Mouse (Mus musculus): ENCODE measurements at regions not wholly inside any gene's neighbourhood (a gene's known extent, or its start where the extent isn't known, plus 50 kb on each side); places are given as distances from the start of the nearest gene placed in this dataset.
A peak's percentile ranks its signal among the peaks of the same experiment; 100 is the strongest.
"Not testable (repeated sequence)": the region's sequence is repeated elsewhere in the genome, so short reads cannot be mapped to it uniquely, and the experiment has no call there.

DNA sequence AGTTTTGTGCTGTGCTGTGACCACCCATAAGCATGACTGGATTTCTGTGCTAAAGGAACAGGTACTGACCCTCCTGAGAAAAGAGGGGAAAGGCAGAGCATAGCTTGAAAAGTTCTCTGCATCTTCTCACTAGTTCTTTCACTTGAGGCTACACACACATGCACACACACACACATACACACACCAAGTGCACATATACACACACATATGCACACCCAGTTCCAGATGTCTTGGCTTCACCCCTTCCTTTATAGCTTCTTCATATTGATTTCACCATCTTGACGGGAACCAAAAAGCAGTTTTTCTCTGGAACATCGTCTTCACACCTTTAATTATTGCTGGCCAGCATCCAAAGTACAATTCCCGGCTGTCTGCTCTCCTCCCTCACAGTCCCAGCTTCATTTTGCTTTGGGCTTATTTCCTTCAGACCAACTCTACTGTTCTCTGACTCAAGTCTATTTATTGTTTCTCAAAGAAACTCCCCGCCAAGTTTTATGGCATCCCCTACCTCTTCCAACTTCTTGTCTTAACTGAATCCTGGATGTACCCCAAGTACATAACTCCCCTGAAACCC, 160.2 kb upstream of the Ptgfr start:
- DNase-seq (ENCODE audit: extremely low spot score in 1 of 2, low spot score in 2 of 2), result peak; percentile 18 to 34
- intact Hi-C loops (cut with DNase I), result no loop called here
- no peak overlapping the region for H3K27ac ChIP-seq
- H3K4me3 ChIP-seq, result no peak overlapping the region
- no peak for TF ChIP-seq CTCF (IDR thresholded peaks at IDR 0.05)

DNA sequence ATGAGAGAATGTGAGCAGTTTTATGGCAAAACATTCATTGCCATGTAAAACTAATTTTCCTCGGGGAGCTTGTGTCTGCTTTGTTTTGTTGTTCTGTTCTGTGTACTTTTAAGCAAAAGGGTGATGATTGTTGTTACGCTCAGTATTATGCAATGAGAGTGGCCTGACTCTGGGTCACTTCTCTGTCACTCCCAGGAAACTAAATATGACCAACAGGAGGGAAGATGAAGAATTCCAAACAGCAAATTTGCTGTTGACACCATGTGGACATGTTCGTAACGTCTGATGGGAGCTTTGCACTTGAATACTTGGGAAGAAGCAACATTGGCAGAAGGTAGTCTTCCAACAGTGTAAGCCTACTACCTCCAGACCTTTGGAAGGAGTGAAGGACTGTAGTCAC, 159.7 kb upstream of the Ptgfr start:
- intact Hi-C loops (cut with DNase I), result no loop called here
- DNase-seq (ENCODE audit: extremely low spot score in 1 of 2, low spot score in 2 of 2), result no peak
- Histone ChIP-seq H3K4me3 (no peak overlapping the region), H3K27ac (no peak overlapping the region)
- no peak for TF ChIP-seq CTCF (IDR thresholded peaks at IDR 0.05)

DNA sequence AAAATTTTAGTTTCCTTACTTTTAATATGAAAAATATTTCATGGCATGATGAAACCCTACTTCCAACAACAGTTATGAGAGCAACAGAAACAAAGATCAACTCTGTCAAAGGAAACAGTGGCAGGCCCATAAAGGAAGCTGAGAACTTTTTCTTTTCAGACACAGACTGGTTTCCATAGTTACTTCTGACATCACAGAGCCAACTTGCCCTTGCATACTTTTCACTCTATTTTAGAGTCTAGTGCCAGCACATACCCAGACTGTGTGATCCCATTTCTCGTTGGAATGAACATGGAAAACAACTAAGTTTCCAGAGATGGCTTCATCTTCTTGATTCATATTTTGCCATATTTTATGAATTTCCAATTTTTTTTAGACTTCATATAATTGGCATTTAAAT, 150.8 kb upstream of the Ptgfr start:
- intact Hi-C loops (cut with DNase I), result no loop called here
- TF ChIP-seq CTCF (IDR thresholded peaks at IDR 0.05), result no peak
- DNase-seq (ENCODE audit: extremely low spot score in 1 of 2, low spot score in 2 of 2), result no peak
- Histone ChIP-seq H3K4me3 (no peak overlapping the region), H3K27ac (no peak overlapping the region)

DNA sequence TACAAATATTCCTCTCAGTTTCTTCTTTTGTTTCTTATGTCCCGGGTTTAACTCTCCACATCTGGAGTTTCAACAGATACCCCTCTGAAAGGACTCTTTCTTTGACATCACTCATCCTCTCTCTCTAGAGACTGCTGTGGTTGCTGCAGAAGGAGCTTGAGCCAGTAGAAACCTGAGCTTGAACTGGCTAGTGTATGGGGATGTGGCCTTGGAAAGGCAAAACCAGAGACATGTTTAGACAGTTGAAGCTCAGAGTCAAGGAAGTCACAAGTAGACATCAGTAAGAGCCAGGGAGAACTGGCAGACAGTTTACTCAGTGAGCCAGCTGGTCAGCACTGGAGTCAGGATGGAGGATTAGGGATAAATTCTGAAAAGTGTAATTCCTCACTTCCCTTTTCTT, 140.7 kb upstream of the Ptgfr start:
- Histone ChIP-seq H3K27ac (no peak overlapping the region), H3K4me3 (no peak overlapping the region)
- intact Hi-C loops (cut with DNase I), result no loop called here
- TF ChIP-seq CTCF (IDR thresholded peaks at IDR 0.05), result no peak
- no peak for DNase-seq (ENCODE audit: extremely low spot score in 1 of 2, low spot score in 2 of 2)

DNA sequence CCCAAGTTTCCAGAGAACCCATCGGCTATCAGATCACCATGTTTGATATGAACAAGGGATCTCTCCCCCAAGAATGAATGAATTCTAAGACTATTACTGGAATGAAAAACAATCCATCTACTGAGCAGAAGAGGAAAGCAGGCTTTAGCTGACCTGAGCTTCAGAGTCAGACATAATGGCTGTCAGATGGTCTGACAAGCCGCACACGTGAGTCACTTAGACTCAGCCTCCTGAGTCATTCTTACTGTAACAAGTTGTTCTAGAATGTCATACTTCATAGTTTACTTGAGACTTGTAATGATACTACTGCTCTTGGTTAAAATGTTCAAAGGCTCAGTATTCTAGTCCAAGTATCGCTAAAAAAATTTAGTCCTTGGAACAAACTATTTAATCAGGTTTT, 140.2 kb upstream of the Ptgfr start:
- Histone ChIP-seq H3K27ac (no peak overlapping the region), H3K4me3 (no peak overlapping the region)
- DNase-seq (ENCODE audit: extremely low spot score in 1 of 2, low spot score in 2 of 2), result no peak
- no peak for TF ChIP-seq CTCF (IDR thresholded peaks at IDR 0.05)
- intact Hi-C loops (cut with DNase I), result no loop called here

DNA sequence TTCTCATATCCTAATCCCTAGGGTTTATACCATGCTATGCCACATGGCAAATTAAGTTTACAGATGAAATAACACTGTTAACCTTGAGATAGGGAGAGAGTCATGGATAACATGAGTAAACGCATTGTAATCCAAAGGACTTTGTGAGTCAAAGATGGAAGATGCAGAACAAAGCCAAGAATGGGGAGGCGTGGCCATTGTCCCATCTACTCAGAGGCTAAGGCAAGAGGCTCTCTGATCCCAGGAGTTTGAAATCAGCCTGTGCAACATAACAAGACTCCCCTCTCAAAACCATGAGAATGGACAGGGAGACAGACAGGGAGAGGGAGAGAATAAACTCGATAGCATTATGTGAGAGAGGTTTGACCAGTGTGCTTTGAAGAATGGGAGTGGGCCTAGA, 112.4 kb upstream of the Ptgfr start:
- intact Hi-C loops (cut with DNase I), result no loop called here
- Histone ChIP-seq H3K4me3 (no peak overlapping the region), H3K27ac (no peak overlapping the region)
- DNase-seq (ENCODE audit: extremely low spot score in 1 of 2, low spot score in 2 of 2), result no peak
- TF ChIP-seq CTCF (IDR thresholded peaks at IDR 0.05), result no peak

DNA sequence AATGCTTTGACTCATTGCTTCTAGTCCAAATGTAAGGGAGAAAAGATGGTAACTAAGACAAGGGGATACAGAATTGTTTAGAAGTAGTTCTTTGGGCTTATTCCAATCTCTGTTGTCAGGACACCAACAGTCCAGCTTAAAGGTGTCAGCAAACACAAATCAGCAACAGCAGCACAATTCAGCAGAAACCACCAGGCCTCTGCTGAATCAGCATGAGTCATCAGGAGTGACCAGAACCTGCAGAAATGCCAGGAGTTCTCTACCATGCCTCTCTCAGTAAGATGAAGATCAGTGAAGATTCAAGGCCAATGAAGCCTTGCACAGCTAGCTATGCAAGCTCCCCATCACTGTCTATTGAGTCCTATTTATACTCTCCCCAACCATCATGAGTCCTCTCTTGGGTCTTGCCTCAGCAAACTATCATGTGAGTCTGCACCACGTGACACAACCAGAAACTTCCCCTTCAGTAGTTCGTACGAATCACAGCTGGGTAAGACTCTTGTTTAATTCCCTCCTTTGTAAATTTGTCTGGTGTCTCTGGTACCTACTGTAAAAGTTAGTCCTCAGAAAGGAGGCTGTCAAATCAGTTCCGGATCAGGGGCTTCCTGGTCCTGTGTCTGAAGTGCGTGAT, 110.7 kb upstream of the Ptgfr start:
- DNase-seq (ENCODE audit: extremely low spot score in 1 of 2, low spot score in 2 of 2), result no peak
- TF ChIP-seq CTCF (IDR thresholded peaks at IDR 0.05), result no peak
- intact Hi-C loops (cut with DNase I), result no loop called here
- Histone ChIP-seq H3K4me3 (no peak overlapping the region), H3K27ac (no peak overlapping the region)

DNA sequence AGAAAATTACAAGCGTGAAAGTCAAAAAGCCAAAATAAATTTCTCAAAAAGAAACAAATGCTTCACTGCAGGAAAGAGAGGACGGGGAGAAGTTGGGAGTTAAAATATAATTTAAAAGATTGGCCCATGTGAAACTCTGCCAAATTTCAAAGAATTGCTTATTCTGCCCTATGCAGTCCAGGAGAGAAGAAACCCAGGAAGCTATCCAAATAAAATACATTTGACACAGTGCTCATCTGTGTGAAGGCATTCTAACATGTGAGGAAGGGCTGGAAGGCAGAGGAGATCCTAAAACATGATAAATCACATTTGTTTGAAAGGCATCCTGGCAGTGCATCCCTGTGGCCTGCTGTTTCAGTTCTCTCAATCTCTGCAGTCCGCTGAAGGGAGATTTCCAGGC, 108.5 kb upstream of the Ptgfr start:
- intact Hi-C loops (cut with DNase I), result no loop called here
- no peak for DNase-seq (ENCODE audit: extremely low spot score in 1 of 2, low spot score in 2 of 2)
- no peak overlapping the region for H3K4me3 ChIP-seq
- H3K27ac ChIP-seq, result no peak overlapping the region
- no peak for TF ChIP-seq CTCF (IDR thresholded peaks at IDR 0.05)

DNA sequence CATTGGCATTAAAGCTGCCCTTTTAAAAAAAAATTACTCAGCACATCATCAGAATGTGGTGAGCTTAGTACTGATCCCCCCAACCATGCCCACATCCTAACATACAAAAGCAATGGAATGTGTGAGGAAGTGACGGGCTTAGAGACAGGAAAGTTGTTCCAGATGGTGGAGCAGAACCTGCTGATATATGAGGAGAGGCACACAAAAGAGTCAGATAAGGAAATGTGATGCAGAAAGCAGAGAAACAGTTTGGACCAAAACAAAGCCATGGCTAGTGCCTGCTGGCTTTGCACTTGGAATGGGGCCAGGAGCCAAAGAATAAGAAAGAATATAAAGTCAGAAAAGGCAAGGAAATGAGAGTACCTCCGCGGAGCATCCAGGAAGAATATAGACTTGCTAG, 106.1 kb upstream of the Ptgfr start:
- DNase-seq (ENCODE audit: extremely low spot score in 1 of 2, low spot score in 2 of 2), result no peak
- intact Hi-C loops (cut with DNase I), result no loop called here
- Histone ChIP-seq H3K4me3 (no peak overlapping the region), H3K27ac (no peak overlapping the region)
- no peak for TF ChIP-seq CTCF (IDR thresholded peaks at IDR 0.05)

DNA sequence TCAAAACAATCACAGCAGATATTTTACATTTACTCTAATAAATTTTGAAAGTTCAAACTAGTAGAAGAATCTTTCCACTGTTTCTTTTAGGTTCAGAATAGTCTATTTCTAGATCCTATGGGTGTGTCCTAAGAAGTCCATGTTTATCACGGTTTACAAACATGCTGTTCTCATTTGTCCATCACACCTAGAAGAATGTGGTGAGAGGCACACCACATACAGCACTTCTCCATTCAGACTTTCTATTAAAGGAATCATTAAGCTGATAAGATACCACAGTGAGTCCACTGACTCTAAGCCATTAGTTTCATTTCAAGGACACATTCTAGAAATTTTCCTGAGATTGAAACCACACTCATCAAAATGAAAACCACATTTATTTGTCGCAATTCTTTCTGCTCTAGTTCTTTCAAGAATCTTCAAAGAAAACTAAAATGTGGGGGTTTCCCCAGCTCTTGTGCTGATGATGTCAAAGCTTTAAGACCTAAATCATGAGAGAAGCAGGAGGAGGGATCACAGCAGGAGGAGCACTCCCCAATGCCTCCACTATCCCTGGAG, 101.1 kb upstream of the Ptgfr start:
- TF ChIP-seq CTCF (IDR thresholded peaks at IDR 0.05), result no peak
- H3K27ac ChIP-seq, result no peak overlapping the region
- no peak for DNase-seq (ENCODE audit: extremely low spot score in 1 of 2, low spot score in 2 of 2)
- H3K4me3 ChIP-seq, result no peak overlapping the region
- intact Hi-C loops (cut with DNase I), result no loop called here

DNA sequence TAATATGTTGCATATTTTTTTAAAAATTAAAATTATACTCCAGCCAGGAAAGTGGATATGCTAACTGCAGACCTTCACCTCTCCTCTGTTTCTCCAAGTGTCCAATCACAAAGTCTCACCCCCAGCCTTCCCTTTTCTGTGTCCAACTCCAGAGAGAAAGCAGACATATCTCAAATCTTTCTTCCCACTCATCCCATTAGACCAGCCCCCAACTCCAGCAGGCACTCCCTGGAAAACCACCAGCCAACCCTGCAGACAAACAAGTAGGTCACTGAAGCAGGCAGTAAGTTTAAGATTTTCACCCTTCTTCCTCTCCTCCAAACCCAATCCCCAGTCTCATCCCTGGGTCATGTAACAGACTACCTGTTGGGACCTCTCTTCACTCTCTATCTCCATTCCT, 94.2 kb upstream of the Ptgfr start:
- no peak overlapping the region for H3K4me3 ChIP-seq
- no peak overlapping the region for H3K27ac ChIP-seq
- TF ChIP-seq CTCF (IDR thresholded peaks at IDR 0.05), result no peak
- intact Hi-C loops (cut with DNase I), result no loop called here
- DNase-seq (ENCODE audit: extremely low spot score in 1 of 2, low spot score in 2 of 2), result no peak

DNA sequence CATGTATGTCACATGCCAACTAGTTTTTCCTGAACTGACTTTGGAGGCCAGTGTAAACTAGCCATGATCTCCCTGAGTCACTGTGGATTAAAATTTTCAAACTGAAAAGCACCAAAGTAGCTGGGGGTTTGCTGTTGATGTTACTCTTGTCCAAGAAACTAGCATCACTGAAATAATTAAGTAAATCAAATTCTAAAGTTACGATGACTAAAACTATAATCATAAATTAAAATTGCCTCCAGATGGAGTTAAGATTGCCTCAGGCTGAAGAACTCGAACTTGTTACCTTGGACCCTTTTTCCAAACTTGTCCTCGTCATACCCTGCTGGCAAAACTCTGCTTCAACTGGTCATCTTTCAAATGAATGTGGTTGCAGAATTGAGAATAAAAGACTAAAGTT, 93.7 kb upstream of the Ptgfr start:
- no peak for TF ChIP-seq CTCF (IDR thresholded peaks at IDR 0.05)
- no peak overlapping the region for H3K27ac ChIP-seq
- DNase-seq (ENCODE audit: extremely low spot score in 1 of 2, low spot score in 2 of 2), result no peak
- intact Hi-C loops (cut with DNase I), result no loop called here
- H3K4me3 ChIP-seq, result no peak overlapping the region

DNA sequence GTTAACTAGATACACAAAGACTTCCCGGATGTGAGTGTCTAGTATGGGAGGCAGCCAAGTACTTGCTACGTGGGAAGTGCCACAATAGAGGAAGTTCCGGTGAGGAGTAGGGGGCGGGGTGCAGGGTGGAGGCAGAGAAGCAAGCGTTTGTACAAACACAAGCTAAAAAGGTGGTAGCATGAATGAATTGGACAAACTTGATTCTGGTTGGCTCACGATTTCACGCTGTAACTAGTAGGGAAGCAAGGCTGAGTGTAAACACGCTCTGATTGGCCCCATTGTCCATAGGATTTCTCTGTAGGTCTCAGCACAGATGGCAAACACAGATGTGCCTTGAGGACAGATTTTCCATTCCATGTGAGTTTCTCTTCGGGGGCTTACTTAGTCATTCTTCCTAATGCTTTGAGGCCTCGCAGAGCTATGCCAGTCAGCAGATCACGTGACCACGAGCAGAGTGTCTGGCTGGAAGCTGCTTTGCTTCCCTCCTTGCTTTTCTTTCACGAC, 76.6 kb upstream of the Ptgfr start:
- intact Hi-C loops (cut with DNase I), result no loop called here
- DNase-seq (ENCODE audit: extremely low spot score in 1 of 2, low spot score in 2 of 2), result peak; percentile 26 to 31
- TF ChIP-seq CTCF (IDR thresholded peaks at IDR 0.05), result no peak

DNA sequence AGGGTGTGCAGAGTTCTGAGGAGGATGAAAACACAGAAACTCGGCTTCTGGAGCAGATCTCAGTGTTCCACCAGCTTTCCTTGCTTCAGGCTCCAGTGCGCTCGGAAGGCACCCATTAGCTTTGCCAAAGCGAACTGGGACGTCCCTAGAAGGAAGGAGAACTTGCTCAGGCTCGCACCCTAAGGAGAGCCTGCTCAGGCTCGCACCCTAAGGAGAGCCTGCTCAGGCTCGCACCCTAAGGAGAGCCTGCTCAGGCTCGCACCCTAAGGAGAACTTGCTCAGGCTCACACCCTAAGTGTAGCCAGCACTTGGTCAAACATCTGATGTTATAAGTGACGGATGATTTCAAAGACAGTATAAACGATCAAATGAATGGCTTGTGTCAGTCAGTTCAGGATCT, 74.9 kb upstream of the Ptgfr start:
- H3K4me3 ChIP-seq; intact Hi-C loops (cut with DNase I); H3K27ac ChIP-seq; DNase-seq (ENCODE audit: extremely low spot score in 1 of 2, low spot score in 2 of 2): not testable (repeated sequence)

More for the DNA sequence above, 76.6 kb upstream of the Ptgfr start:
- Histone ChIP-seq H3K27ac (no peak overlapping the region), H3K4me3 (no peak overlapping the region)
